35 mouse cellular contexts compared by ENCODE assay signal in genomic region chr1:170929245-170929644, GRCm38 (mm10). TPM values are rescaled to one million over a fixed set of nuclear protein-coding genes. Genes with fewer than 3 reads are reported as not detected.
"Had no signal": no experiment of that assay in that cellular context is flagged by ENCODE, and none has a peak within 500 bp of the region (broad histone marks: within the 10 kb centered on the region; RNA-seq: fewer than 3 reads in every experiment).

No protein-coding gene starts in this region.

- H3K36me3 ChIP-seq: heart, embryonic 12.5 days; hindbrain, embryonic 10.5 days; hindbrain, embryonic 12.5 days; intestine, embryonic 15.5 days; limb, embryonic 13.5 days; limb, embryonic 15.5 days had no signal

- H3K27me3 ChIP-seq: heart, embryonic 12.5 days; hindbrain, embryonic 12.5 days; intestine, embryonic 15.5 days; limb, embryonic 13.5 days; limb, embryonic 15.5 days had no signal

- H3K9ac ChIP-seq: heart, embryonic 12.5 days; hindbrain, embryonic 12.5 days; hindbrain, embryonic 14.5 days; intestine, embryonic 15.5 days; limb, embryonic 13.5 days; limb, embryonic 15.5 days had no signal

- H3K4me3 ChIP-seq: heart, adult 2 months; heart, embryonic 12.5 days; hindbrain, embryonic 10.5 days; hindbrain, embryonic 12.5 days; intestine, embryonic 15.5 days; layer of hippocampus, adult 2 months; left cerebral cortex, adult 2 months; limb, embryonic 13.5 days; limb, embryonic 15.5 days had no signal

- ATAC-seq: hindbrain, embryonic 16.5 days; inflammation-experienced regulatory T-cells, adult 6 months; intestine, embryonic 15.5 days; intestine, postnatal 0 days had no signal

- H3K9me3 ChIP-seq: heart, embryonic 12.5 days; hindbrain, embryonic 10.5 days; hindbrain, embryonic 12.5 days; intestine, embryonic 15.5 days; limb, embryonic 13.5 days; limb, embryonic 15.5 days had no signal

- DNase-seq: gastrocnemius, postnatal 14 days; gastrocnemius, postnatal 36 days; heart, adult 11 months; heart, adult 2 months; heart, postnatal 10 days; heart, postnatal 4 days; kidney, adult 18-20 months; kidney, adult 8-10 months; kidney, postnatal 10 days; kidney, postnatal 25 days; kidney, postnatal 4 days; left cerebral cortex, postnatal 4 days had no signal

- H3K4me2 ChIP-seq: heart, embryonic 12.5 days; hindbrain, embryonic 12.5 days; hindbrain, embryonic 14.5 days; intestine, embryonic 15.5 days; limb, embryonic 13.5 days; limb, embryonic 15.5 days; liver, embryonic 11.5 days had no signal

- H3K27ac ChIP-seq: heart, adult 2 months; hindbrain, embryonic 10.5 days; hindbrain, embryonic 12.5 days; hindbrain, embryonic 14.5 days; intestine, embryonic 15.5 days; layer of hippocampus, adult 2 months; left cerebral cortex, adult 2 months; limb, embryonic 13.5 days; limb, embryonic 15.5 days had no signal

- H3K4me1 ChIP-seq: heart, embryonic 12.5 days; hindbrain, embryonic 10.5 days; hindbrain, embryonic 12.5 days; intestine, embryonic 15.5 days; limb, embryonic 13.5 days; limb, embryonic 15.5 days had no signal

RNA-seq across cellular contexts. Expression of gene Fcrla, which starts 1.9 kb away (rescaled TPM):
- total RNA-seq: gastrocnemius, adult 18-20 months; gastrocnemius, adult 8-10 months; layer of hippocampus, adult 2 months; layer of hippocampus, postnatal 10 days; layer of hippocampus, postnatal 25 days; left cerebral cortex, adult 2 months; left cerebral cortex, postnatal 14 days; left cerebral cortex, postnatal 4 days had no signal
- polyA plus RNA-seq: hindbrain, embryonic 10.5 days; hindbrain, embryonic 12.5 days; hindbrain, embryonic 14.5 days; hindbrain, embryonic 16.5 days; intestine, embryonic 15.5 days; intestine, postnatal 0 days; kidney, embryonic 14.5 days; kidney, embryonic 16.5 days; limb, embryonic 11.5 days; limb, embryonic 13.5 days had no signal

RNA-seq across cellular contexts. Expression of gene Fcrlb, which starts 16.5 kb away (rescaled TPM):
- total RNA-seq: gastrocnemius, adult 18-20 months; gastrocnemius, adult 8-10 months; gastrocnemius, postnatal 14 days; gastrocnemius, postnatal 36 days; heart, adult 2 months; heart, postnatal 10 days; heart, postnatal 25 days; heart, postnatal 4 days; left cerebral cortex, postnatal 4 days had no signal
- polyA plus RNA-seq: heart, adult 2 months; heart, embryonic 12.5 days; hindbrain, embryonic 10.5 days; hindbrain, embryonic 12.5 days; inflammation-experienced regulatory T-cells, adult 6 months; kidney, embryonic 14.5 days; limb, embryonic 11.5 days; liver, embryonic 11.5 days had no signal

RNA-seq across cellular contexts. Expression of gene Gm26620, which starts 44.4 kb away (rescaled TPM):
- polyA plus RNA-seq: heart, embryonic 14.5 days; hindbrain, embryonic 10.5 days; hindbrain, embryonic 12.5 days; kidney, embryonic 14.5 days; limb, embryonic 11.5 days; liver, embryonic 11.5 days had no signal
